Mouse (Mus musculus) cerebellum, adult 2 months (tissue): ENCODE results near the gene Agap1.

Experiments
- CTCF ChIP-seq: fragments of 200-500 bp; IDR thresholded peaks from 2 replicates; pipeline ENCODE4 v1.5.1; 2011; ENCODE audit warnings: low read depth, mild to moderate bottlenecking, control low read depth, low read length, moderate library complexity, borderline replicate concordance; ENCODE audit not compliant: insufficient read depth
- POLR2A ChIP-seq: fragments of 200-500 bp; IDR thresholded peaks from 2 replicates; pipeline ENCODE4 v1.6.1; 2011; ENCODE audit warnings: low read length, control low read depth, borderline replicate concordance; ENCODE audit not compliant: insufficient read depth

- no peak for TF ChIP-seq POLR2A
- TF ChIP-seq CTCF, result peak; percentile 18; the same call in 1 of the 2 replicates
Observed at GRCm38 (mm10) chr1:89844064-89844463, 389.5 kb downstream of the Agap1 start.
